Mouse (Mus musculus) liver, adult 2 months (tissue): Measurements from ENCODE around the gene Igsf9.

Source experiments
- CTCF ChIP-seq: fragments of 200-500 bp; IDR thresholded peaks from 2 replicates; pipeline ENCODE4 v1.5.1; 2011; ENCODE audit warnings: low read depth, low read length, control low read depth
- POLR2A ChIP-seq: fragments of 200-500 bp; IDR thresholded peaks from 2 replicates; pipeline ENCODE4 v1.6.1; 2011; ENCODE audit warnings: low read length, control low read depth; ENCODE audit not compliant: insufficient read depth; ENCODE audit errors: extremely low read depth

- TF ChIP-seq POLR2A (no peak), CTCF (no peak)
These were observed 47.8 kb upstream of the Igsf9 start for GRCm38 (mm10) chr1:172433851-172434165.
